Comparison of ENCODE assay signal across 9 mouse cellular contexts in the genomic region with DNA sequence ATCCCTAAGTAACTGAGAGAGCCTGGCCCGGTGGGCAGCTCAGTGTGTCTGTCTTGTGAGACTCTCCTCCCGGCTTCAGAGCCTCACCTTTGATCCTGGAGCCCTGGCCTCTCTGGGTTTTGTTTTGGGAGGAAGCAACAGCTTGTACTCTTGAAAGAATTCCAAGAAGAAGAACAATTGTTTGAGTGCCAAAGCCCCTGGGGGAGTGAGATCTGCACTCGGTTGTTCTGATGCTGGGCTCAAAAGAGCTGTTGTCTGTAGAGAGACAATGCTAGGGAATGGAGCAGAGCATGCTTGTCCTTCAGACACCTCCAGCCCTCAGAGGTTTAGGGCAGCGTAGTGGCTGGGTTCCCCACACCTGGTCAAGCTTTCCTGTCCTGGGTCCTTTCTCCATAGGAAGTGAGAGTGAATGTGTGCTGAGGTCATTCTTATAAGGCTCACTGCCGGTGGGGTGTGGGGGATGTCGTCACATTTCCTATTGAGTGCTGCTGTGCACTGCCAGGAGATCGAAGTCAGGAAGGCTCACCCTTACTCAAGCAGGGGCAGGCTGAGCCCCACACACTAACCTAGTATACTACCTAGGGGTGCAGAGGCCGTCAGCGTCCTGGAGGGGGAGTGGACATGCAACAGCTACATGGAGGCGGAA. TPM values are rescaled to one million over a fixed set of nuclear protein-coding genes. Genes with fewer than 3 reads are reported as not detected.
A peak's percentile ranks its signal among the peaks of the same experiment; 100 is the strongest.
DNase-seq lines count a peak whose midpoint lies in the region; ATAC-seq and TF ChIP-seq lines count a peak whose summit lies in the region.
"Had no signal": no experiment of that assay in that cellular context is flagged by ENCODE, and none has a peak within 500 bp of the region (broad histone marks: within the 10 kb centered on the region; RNA-seq: fewer than 3 reads in every experiment).

No protein-coding gene starts in this region.

- peak overlapping the region; percentile 21; the same call in 1 of the 2 replicates for H3K27ac ChIP-seq in forebrain, embryonic 13.5 days
- H3K27ac ChIP-seq in forebrain, embryonic 16.5 days (ENCODE audit: low read length): no peak overlapping the region
- peak overlapping the region; percentile 64 for H3K27ac ChIP-seq in lung, embryonic 15.5 days
- H3K27ac ChIP-seq in forebrain, embryonic 14.5 days (ENCODE audit: low read depth, low read length): no peak overlapping the region
- H3K27ac ChIP-seq: liver, embryonic 14.5 days had no signal

- DNase-seq in lung, adult 2 months: no peak
- DNase-seq in forebrain, embryonic 14.5 days (ENCODE audit: low spot score): no peak
- no peak for DNase-seq in urinary bladder, postnatal 14 days (ENCODE audit: low spot score)
- no peak for DNase-seq in retina, embryonic 14.5 days (ENCODE audit: low spot score)

- 51% methylated on average over 10 of the region's 10 CpGs for WGBS in forebrain, embryonic 13.5 days
- 46% methylated on average over 10 of the region's 10 CpGs for WGBS in forebrain, embryonic 16.5 days
- 57% methylated on average over 10 of the region's 10 CpGs for WGBS in lung, embryonic 15.5 days
- WGBS in lung, adult 2 months: 35% methylated on average over 10 of the region's 10 CpGs
- WGBS in forebrain, embryonic 14.5 days: 50% methylated on average over 10 of the region's 10 CpGs

- H3K9me3 ChIP-seq in forebrain, embryonic 13.5 days (replicated peaks): no peaks in the 10 kb centered on the region
- H3K9me3 ChIP-seq in forebrain, embryonic 16.5 days (ENCODE audit: control insufficient read depth, low read length): no peaks in the 10 kb centered on the region
- no peaks in the 10 kb centered on the region for H3K9me3 ChIP-seq in lung, embryonic 15.5 days
- H3K9me3 ChIP-seq in forebrain, embryonic 14.5 days (replicated peaks; ENCODE audit: control insufficient read depth, low read length): no peaks in the 10 kb centered on the region
- H3K9me3 ChIP-seq in megakaryocyte, embryonic 14.5 days: no peaks in the 10 kb centered on the region

- H3K9ac ChIP-seq in forebrain, embryonic 13.5 days: no peak overlapping the region
- no peak overlapping the region for H3K9ac ChIP-seq in forebrain, embryonic 16.5 days (replicated peaks; ENCODE audit: low read depth, low read length)
- no peak overlapping the region for H3K9ac ChIP-seq in lung, embryonic 15.5 days
- H3K9ac ChIP-seq in forebrain, embryonic 14.5 days (ENCODE audit: low read length): peak overlapping the region; percentile 1; the same call in 1 of the 2 replicates
- H3K9ac ChIP-seq: liver, embryonic 14.5 days had no signal

- ATAC-seq in forebrain, embryonic 13.5 days: no peak
- no peak for ATAC-seq in forebrain, embryonic 16.5 days
- 0 out of 2 replicates have a peak, but pooled peaks have one; percentile 4 for ATAC-seq in lung, embryonic 15.5 days (ENCODE audit: borderline replicate concordance, extremely low read depth, low FRiP score, low TSS enrichment)
- 0 out of 2 replicates have a peak, but pooled peaks have one; percentile 10 for ATAC-seq in forebrain, embryonic 14.5 days

- no peak overlapping the region for H3K4me2 ChIP-seq in forebrain, embryonic 13.5 days
- H3K4me2 ChIP-seq in forebrain, embryonic 16.5 days (ENCODE audit: low read length): no peak overlapping the region
- H3K4me2 ChIP-seq in lung, embryonic 15.5 days: peak overlapping the region; percentile 1; the same call in 1 of the 2 replicates
- H3K4me2 ChIP-seq in forebrain, embryonic 14.5 days (ENCODE audit: low read length): no peak overlapping the region

- no peaks in the 10 kb centered on the region for H3K36me3 ChIP-seq in forebrain, embryonic 13.5 days (ENCODE audit: poor library complexity, severe bottlenecking)
- no peaks in the 10 kb centered on the region for H3K36me3 ChIP-seq in forebrain, embryonic 16.5 days (ENCODE audit: control insufficient read depth, insufficient read depth)
- no peaks in the 10 kb centered on the region for H3K36me3 ChIP-seq in lung, embryonic 15.5 days
- no peaks in the 10 kb centered on the region for H3K36me3 ChIP-seq in forebrain, embryonic 14.5 days (ENCODE audit: control insufficient read depth, insufficient read depth, low read length)
- peaks cover 65% of the 10 kb centered on the region for H3K36me3 ChIP-seq in megakaryocyte, embryonic 14.5 days (replicated peaks; ENCODE audit: low read length)

- TF ChIP-seq CTCF in lung, adult 2 months (IDR thresholded peaks at IDR 0.05; ENCODE audit: insufficient read depth, low read length): no peak

- no peak overlapping the region for H3K4me3 ChIP-seq in forebrain, embryonic 13.5 days
- H3K4me3 ChIP-seq in forebrain, embryonic 16.5 days (replicated peaks; ENCODE audit: low read length): no peak overlapping the region
- H3K4me3 ChIP-seq in lung, embryonic 15.5 days: no peak overlapping the region
- no peak overlapping the region for H3K4me3 ChIP-seq in lung, adult 2 months (replicated peaks; ENCODE audit: extremely low read depth, low read depth, low read length)
- H3K4me3 ChIP-seq in forebrain, embryonic 14.5 days (ENCODE audit: low read depth, low read length): no peak overlapping the region
- peak overlapping the region; percentile 62 for H3K4me3 ChIP-seq in megakaryocyte, embryonic 14.5 days (replicated peaks)

- no peaks in the 10 kb centered on the region for H3K27me3 ChIP-seq in forebrain, embryonic 13.5 days
- H3K27me3 ChIP-seq in forebrain, embryonic 16.5 days (replicated peaks; ENCODE audit: control insufficient read depth, insufficient read depth, low read length): no peaks in the 10 kb centered on the region
- H3K27me3 ChIP-seq in lung, embryonic 15.5 days: no peaks in the 10 kb centered on the region
- no peaks in the 10 kb centered on the region for H3K27me3 ChIP-seq in forebrain, embryonic 14.5 days (replicated peaks; ENCODE audit: control insufficient read depth, insufficient read depth, low read length)
- H3K27me3 ChIP-seq in megakaryocyte, embryonic 14.5 days (replicated peaks): no peaks in the 10 kb centered on the region

- no peak for TF ChIP-seq POLR2A in lung, adult 2 months (IDR thresholded peaks at IDR 0.05; ENCODE audit: borderline replicate concordance, extremely low read depth, low read depth, low read length)

- peaks cover 16% of the 10 kb centered on the region for H3K4me1 ChIP-seq in forebrain, embryonic 13.5 days
- H3K4me1 ChIP-seq in forebrain, embryonic 16.5 days (replicated peaks; ENCODE audit: control insufficient read depth, insufficient read depth, low read length): peaks cover 8% of the 10 kb centered on the region
- H3K4me1 ChIP-seq in lung, embryonic 15.5 days: peaks cover 32% of the 10 kb centered on the region
- H3K4me1 ChIP-seq in lung, adult 2 months (ENCODE audit: control insufficient read depth, insufficient read depth, low read length): peaks cover 37% of the 10 kb centered on the region
- H3K4me1 ChIP-seq in forebrain, embryonic 14.5 days (ENCODE audit: control insufficient read depth, insufficient read depth, low read length): no peaks in the 10 kb centered on the region
- peaks cover 100% of the 10 kb centered on the region for H3K4me1 ChIP-seq in megakaryocyte, embryonic 14.5 days

RNA-seq across cellular contexts. Expression of a gene that starts 16.9 kb away (rescaled TPM):
- 146 and 152 TPM in 2 replicates for polyA plus RNA-seq in forebrain, embryonic 13.5 days (2015; fragmentation: Nextera tagmentation; extraction: Ambion mirVana)
- polyA plus RNA-seq in forebrain, embryonic 16.5 days (2015; fragmentation: Nextera tagmentation; extraction: Ambion mirVana): 100 and 113 TPM in 2 replicates
- polyA plus RNA-seq in lung, embryonic 15.5 days (2015; fragmentation: Nextera tagmentation; extraction: Ambion mirVana): 151 TPM in 2 replicates
- 101 and 124 TPM in 2 replicates for polyA plus RNA-seq in lung, adult 2 months (2012; rRNA removed)
- polyA plus RNA-seq in forebrain, embryonic 14.5 days (2014; fragmentation: Nextera tagmentation; extraction: Ambion mirVana): 119 and 120 TPM in 2 replicates
- 77.7 and 537 TPM in 2 replicates for polyA plus RNA-seq in megakaryocyte, embryonic 14.5 days (2012; ENCODE audit: insufficient read depth, low replicate concordance)

RNA-seq across cellular contexts. Expression of a gene that starts 19.3 kb away (rescaled TPM):
- 2.1 and 2.2 TPM in 2 replicates for polyA plus RNA-seq in forebrain, embryonic 13.5 days (2015; fragmentation: Nextera tagmentation; extraction: Ambion mirVana)
- 2.3 and 5.9 TPM in 2 replicates for polyA plus RNA-seq in forebrain, embryonic 16.5 days (2015; fragmentation: Nextera tagmentation; extraction: Ambion mirVana)
- 3.6 and 4.2 TPM in 2 replicates for polyA plus RNA-seq in lung, embryonic 15.5 days (2015; fragmentation: Nextera tagmentation; extraction: Ambion mirVana)
- polyA plus RNA-seq in lung, adult 2 months (2012; rRNA removed): 58.4 and 66.4 TPM in 2 replicates
- 0.86 and 2.7 TPM in 2 replicates for polyA plus RNA-seq in forebrain, embryonic 14.5 days (2014; fragmentation: Nextera tagmentation; extraction: Ambion mirVana)
- 102 and 106 TPM in 2 replicates for polyA plus RNA-seq in megakaryocyte, embryonic 14.5 days (2012; ENCODE audit: insufficient read depth, low replicate concordance)

RNA-seq across cellular contexts. Expression of a gene that starts 49.0 kb away (rescaled TPM):
- polyA plus RNA-seq in forebrain, embryonic 13.5 days (2015; fragmentation: Nextera tagmentation; extraction: Ambion mirVana): 30.0 and 31.5 TPM in 2 replicates
- 29.0 and 32.4 TPM in 2 replicates for polyA plus RNA-seq in forebrain, embryonic 16.5 days (2015; fragmentation: Nextera tagmentation; extraction: Ambion mirVana)
- polyA plus RNA-seq in lung, embryonic 15.5 days (2015; fragmentation: Nextera tagmentation; extraction: Ambion mirVana): 51.2 and 55.6 TPM in 2 replicates
- polyA plus RNA-seq in lung, adult 2 months (2012; rRNA removed): 20.0 and 22.9 TPM in 2 replicates
- polyA plus RNA-seq in forebrain, embryonic 14.5 days (2014; fragmentation: Nextera tagmentation; extraction: Ambion mirVana): 25.3 and 26.8 TPM in 2 replicates
- 6.7 and 12.4 TPM in 2 replicates for polyA plus RNA-seq in megakaryocyte, embryonic 14.5 days (2012; ENCODE audit: insufficient read depth, low replicate concordance)

Comparison
In these comparisons a context has a peak if more than half of its experiments do, and no peak if none do; other contexts are left out.
1. ATAC-seq: peak in lung, embryonic 15.5 days (single experiment) and forebrain, embryonic 14.5 days (single experiment); none in forebrain, embryonic 13.5 days (single experiment) and forebrain, embryonic 16.5 days (single experiment).
2. H3K27ac ChIP-seq: peak in forebrain, embryonic 13.5 days (single experiment) and lung, embryonic 15.5 days (single experiment); none in forebrain, embryonic 16.5 days (single experiment) and forebrain, embryonic 14.5 days (single experiment).